In genomic region chr12:112140231-112140630, GRCm38 (mm10) we compare ENCODE assay signal across 7 mouse cellular contexts. TPM values are rescaled to one million over a fixed set of nuclear protein-coding genes. Genes with fewer than 3 reads are reported as not detected.
DNase-seq lines count a peak whose midpoint lies in the region; ATAC-seq lines count a peak whose summit lies in the region.

No protein-coding gene starts in this region.

- H3K9me3 ChIP-seq in hindbrain, embryonic 14.5 days (ENCODE audit: control insufficient read depth, low read length): no peaks in the 10 kb centered on the region
- no peaks in the 10 kb centered on the region for H3K9me3 ChIP-seq in hindbrain, embryonic 13.5 days

- H3K9ac ChIP-seq in hindbrain, embryonic 14.5 days: no peak overlapping the region
- no peak overlapping the region for H3K9ac ChIP-seq in hindbrain, embryonic 13.5 days

- no peaks in the 10 kb centered on the region for H3K36me3 ChIP-seq in hindbrain, embryonic 14.5 days (replicated peaks; ENCODE audit: control insufficient read depth, insufficient read depth)
- no peaks in the 10 kb centered on the region for H3K36me3 ChIP-seq in hindbrain, embryonic 13.5 days

- 9% methylated on average over 5 of the region's 5 CpGs for WGBS in hindbrain, embryonic 14.5 days
- WGBS in hindbrain, embryonic 13.5 days: 12% methylated on average over 5 of the region's 5 CpGs

- peaks cover 11% of the 10 kb centered on the region for H3K4me1 ChIP-seq in hindbrain, embryonic 14.5 days (replicated peaks; ENCODE audit: control insufficient read depth, insufficient read depth, low read length)
- peaks cover 27% of the 10 kb centered on the region for H3K4me1 ChIP-seq in hindbrain, embryonic 13.5 days (replicated peaks)

- intact Hi-C loops in heart, postnatal 14 days (cut with DNase I): loop anchor here (1.0 kb wide), 1 partner anchor 27 kb away; no protein-coding TSS in a partner anchor
- intact Hi-C loops in left cerebral cortex, postnatal 4 days (cut with DNase I): loop anchor here (10.0 kb wide), 1 partner anchor 195 kb away; no protein-coding TSS in a partner anchor

- no peak; the same call in 1 of the 2 replicates for ATAC-seq in hindbrain, embryonic 14.5 days (ENCODE audit: low FRiP score)
- ATAC-seq in hindbrain, embryonic 13.5 days (ENCODE audit: low FRiP score): no peak
- peak; percentile 74 for ATAC-seq in CD4-positive, CD25-positive, alpha-beta regulatory T cell, adult 4 months

- H3K4me3 ChIP-seq in hindbrain, embryonic 14.5 days (replicated peaks; ENCODE audit: low read length): no peak overlapping the region
- no peak overlapping the region for H3K4me3 ChIP-seq in hindbrain, embryonic 13.5 days

- DNase-seq in hindbrain, embryonic 14.5 days (ENCODE audit: low spot score): peak; percentile 76
- peak; percentile 38 for DNase-seq in T-cell, adult 2 months (ENCODE audit: low spot score)
- peak; percentile 44 to 65 for DNase-seq in heart, postnatal 14 days
- DNase-seq in left cerebral cortex, postnatal 4 days: peak; percentile 47
- DNase-seq in right cerebral cortex, postnatal 14 days: peak; percentile 47

- H3K27ac ChIP-seq in hindbrain, embryonic 14.5 days: no peak overlapping the region
- no peak overlapping the region for H3K27ac ChIP-seq in hindbrain, embryonic 13.5 days

- no peak overlapping the region for H3K4me2 ChIP-seq in hindbrain, embryonic 14.5 days (replicated peaks)
- no peak overlapping the region for H3K4me2 ChIP-seq in hindbrain, embryonic 13.5 days

- peaks cover 50% of the 10 kb centered on the region for H3K27me3 ChIP-seq in hindbrain, embryonic 14.5 days (ENCODE audit: control insufficient read depth, insufficient read depth, low read length)
- H3K27me3 ChIP-seq in hindbrain, embryonic 13.5 days: peaks cover 76% of the 10 kb centered on the region

RNA-seq across cellular contexts. Expression of gene Kif26a, which starts 5.8 kb away (rescaled TPM):
- 3.1 and 3.4 TPM in 2 replicates for polyA plus RNA-seq in hindbrain, embryonic 14.5 days (2014; fragmentation: Nextera tagmentation; extraction: Ambion mirVana)
- polyA plus RNA-seq in hindbrain, embryonic 13.5 days (2015; fragmentation: Nextera tagmentation; extraction: Ambion mirVana): 3.8 and 4.4 TPM in 2 replicates
- not detected for polyA plus RNA-seq in CD4-positive, CD25-positive, alpha-beta regulatory T cell, adult 4 months (2017; shearing (Covaris generic))
- total RNA-seq in heart, postnatal 14 days (2021): 10 to 100 TPM; 22.0 to 23.1 TPM
- 10 to 100 TPM; 23.0 to 24.6 TPM for total RNA-seq in left cerebral cortex, postnatal 4 days (2021)

RNA-seq across cellular contexts. Expression of gene Aspg, which starts 33.8 kb away (rescaled TPM):
- 0.29 and 0.46 TPM in 2 replicates for polyA plus RNA-seq in hindbrain, embryonic 14.5 days (2014; fragmentation: Nextera tagmentation; extraction: Ambion mirVana)
- polyA plus RNA-seq in hindbrain, embryonic 13.5 days (2015; fragmentation: Nextera tagmentation; extraction: Ambion mirVana): 0.27 and 1.1 TPM in 2 replicates
- polyA plus RNA-seq in CD4-positive, CD25-positive, alpha-beta regulatory T cell, adult 4 months (2017; shearing (Covaris generic)): not detected
- 1 to 10 TPM in 1 of 2 experiments, under 1 TPM in 1; 0.37 to 2.2 TPM for total RNA-seq in heart, postnatal 14 days (2021)
- total RNA-seq in left cerebral cortex, postnatal 4 days (2021): 1 to 10 TPM; 1.2 to 1.4 TPM
